Mouse (Mus musculus) liver, postnatal 0 days (tissue): ENCODE results near the gene Msln. TPM values are rescaled to one million over a fixed set of nuclear protein-coding genes. Genes with fewer than 3 reads are reported as not detected.

Experiments
- ATAC-seq: fragments of 200-750 bp; cut with Nextera tagmentation; 2 replicates; pipeline ENCODE4 v1.8.0; 2017; ENCODE audit warnings: mild to moderate bottlenecking, moderate library complexity
- DNase-seq: peaks from one replicate; pipeline ENCODE4 v3.0.0-alpha.2; 2016
- H3K27ac ChIP-seq: fragments of 300-500 bp; sonication (generic); 2 replicates; pipeline ENCODE4 v1.5.1; 2014; ENCODE audit warnings: antibody characterized with exemption, moderate library complexity, mild to moderate bottlenecking, low read depth
- H3K27me3 ChIP-seq: fragments of 300-500 bp; sonication (generic); 2 replicates; pipeline ENCODE4 v1.6.1; 2014; ENCODE audit warnings: low read length, control low read depth, mixed read lengths; ENCODE audit not compliant: insufficient read depth
- H3K36me3 ChIP-seq: fragments of 300-500 bp; sonication (generic); replicated peaks from 2 replicates; pipeline ENCODE4 v1.6.1; 2014; ENCODE audit warnings: mild to moderate bottlenecking, control low read depth, low read length, moderate library complexity, mixed read lengths; ENCODE audit not compliant: insufficient read depth
- H3K4me1 ChIP-seq: fragments of 300-500 bp; sonication (generic); 2 replicates; pipeline ENCODE4 v1.6.1; 2014; ENCODE audit warnings: antibody characterized with exemption, mild to moderate bottlenecking, control low read depth; ENCODE audit not compliant: insufficient read depth
- H3K4me2 ChIP-seq: fragments of 300-500 bp; sonication (generic); 2 replicates; pipeline ENCODE4 v1.6.1; 2014; ENCODE audit warnings: low read depth, mild to moderate bottlenecking, low read length, moderate library complexity, mixed read lengths
- H3K4me3 ChIP-seq: fragments of 300-500 bp; sonication (generic); 2 replicates; pipeline ENCODE4 v1.5.1; 2014; ENCODE audit warnings: low read depth, low read length
- H3K9ac ChIP-seq: fragments of 300-500 bp; sonication (generic); replicated peaks from 2 replicates; pipeline ENCODE4 v1.6.1; 2014; ENCODE audit warnings: mild to moderate bottlenecking, moderate library complexity
- H3K9me3 ChIP-seq: fragments of 300-500 bp; sonication (generic); 2 replicates; pipeline ENCODE4 v1.6.1; 2016; ENCODE audit warnings: mild to moderate bottlenecking, control low read depth, low read length, mixed read lengths
- CTCF ChIP-seq: sonication (generic); IDR thresholded peaks from 2 replicates; pipeline ENCODE4 v1.5.1; 2016; ENCODE audit warnings: antibody characterized with exemption, low read depth
- EP300 ChIP-seq: IDR thresholded peaks from 2 replicates; pipeline ENCODE4 v1.6.1; 2016; ENCODE audit warnings: antibody characterized with exemption, low read depth, mild to moderate bottlenecking
- WGBS: fragments of 180-500 bp; shearing (Covaris S2); extraction: QIAGEN DNeasy Blood & Tissue Kit; methylation state at CpG from one replicate; pipeline ENCODE4 v1.1.7; 2014; ENCODE audit not compliant: insufficient replicate concordance; 5-methylcytosine and 5-hydroxymethylcytosine counted together
- polyA plus RNA-seq: library from polyadenylated mRNA; unstranded; fragments of >200 nt; fragmentation: Nextera tagmentation; extraction: Ambion mirVana; gene quantifications from 2 replicates; pipeline ENCODE4 v1.2.1, GENCODE M21; 2015

Gene Msln
- polyA plus RNA-seq, 1 experiment from 2014 or later, result 14.7 TPM

DNA sequence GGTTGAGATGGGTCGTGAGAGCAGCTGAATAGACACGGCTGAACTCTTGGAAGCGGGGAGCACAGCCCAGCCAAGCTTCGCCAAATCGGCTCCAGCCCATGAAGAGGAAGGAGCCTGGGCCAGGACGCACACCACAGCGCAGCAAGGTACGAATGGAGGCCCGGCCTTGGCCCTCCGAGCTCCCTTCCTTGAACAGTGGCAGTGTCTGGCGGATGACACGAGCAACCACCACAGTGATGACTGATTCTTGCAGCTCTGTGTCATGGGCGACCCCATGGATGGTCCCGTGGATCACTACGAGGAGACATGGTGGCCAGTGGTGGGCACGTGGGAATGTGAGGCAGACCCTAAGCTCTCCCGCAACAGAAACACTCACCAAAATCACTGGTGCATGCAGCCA, 40.8 kb upstream of the Msln start:
- WGBS, result 86% methylated on average over 17 of the region's 17 CpGs
- no peak overlapping the region for H3K4me2 ChIP-seq
- ATAC-seq (no peak), DNase-seq (no peak)
- no peak overlapping the region for H3K27ac ChIP-seq
- no peak for TF ChIP-seq CTCF
- no peak for TF ChIP-seq EP300
- H3K36me3 ChIP-seq, result no peaks in the 10 kb centered on the region
- H3K27me3 ChIP-seq, result no peaks in the 10 kb centered on the region
- no peak overlapping the region for H3K9ac ChIP-seq
- H3K4me3 ChIP-seq, result no peak overlapping the region
- H3K9me3 ChIP-seq, result no peaks in the 10 kb centered on the region
- H3K4me1 ChIP-seq, result peaks cover 27% of the 10 kb centered on the region

DNA sequence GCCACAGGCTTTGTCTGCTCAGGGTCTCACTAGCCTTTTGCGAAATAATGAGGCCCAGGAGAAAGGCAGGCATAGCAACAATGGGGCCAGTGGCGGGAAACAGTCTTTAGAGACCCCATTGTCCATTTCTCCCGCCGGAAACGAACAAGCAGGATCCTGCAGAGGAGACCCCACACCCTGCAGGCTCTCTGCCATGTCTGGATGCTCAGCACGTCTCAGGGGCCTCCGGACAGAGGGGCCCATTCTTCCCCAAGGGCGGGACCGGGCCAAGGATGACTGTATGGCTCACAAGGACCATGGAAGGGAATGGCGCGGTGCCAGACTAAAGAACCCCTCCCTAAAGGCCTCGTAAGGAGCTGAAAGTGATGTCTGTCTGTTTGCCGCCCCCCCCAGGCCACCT, 40.0 kb upstream of the Msln start:
- TF ChIP-seq CTCF (no peak), EP300 (no peak)
- Histone ChIP-seq H3K4me2 (no peak overlapping the region), H3K4me1 (peaks cover 27% of the 10 kb centered on the region), H3K27me3 (no peaks in the 10 kb centered on the region), H3K9me3 (no peaks in the 10 kb centered on the region), H3K4me3 (no peak overlapping the region), H3K36me3 (peaks cover 4% of the 10 kb centered on the region; the same call in 1 of the 2 replicates), H3K27ac (no peak overlapping the region), H3K9ac (no peak overlapping the region)
- 82% methylated on average over 13 of the region's 13 CpGs for WGBS
- DNase-seq (no peak), ATAC-seq (no peak)

DNA sequence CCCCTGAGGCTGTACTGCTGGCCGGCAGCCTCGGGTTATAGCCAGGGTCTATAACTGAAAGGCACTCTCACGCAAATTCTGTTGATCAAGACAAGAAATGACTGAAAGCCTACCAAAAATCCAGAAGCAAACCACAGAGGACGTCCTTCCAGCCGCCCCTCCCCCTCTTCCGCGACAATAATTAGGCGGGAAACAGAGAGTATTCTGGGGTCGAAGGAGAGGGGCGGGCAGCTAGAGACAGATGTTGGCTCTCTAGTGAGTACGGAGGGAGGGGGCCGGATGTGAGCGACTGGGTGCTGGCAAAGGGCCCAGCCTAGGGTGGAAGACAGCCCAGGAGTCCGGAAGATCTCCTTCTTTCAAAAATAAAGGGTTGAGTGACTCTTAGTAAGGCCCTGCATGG, 38.4 kb upstream of the Msln start, which contains the start of gene Fam173a:
Gene Fam173a, minus strand, starts transcription at position 287 of the 400 bp plus-strand sequence.
- WGBS, result 3% methylated on average over 14 of the region's 14 CpGs
- Histone ChIP-seq H3K4me2 (peak within 1 kb of the TSS; percentile 98), H3K36me3 (peaks cover 4% of the 10 kb centered on the region; the same call in 1 of the 2 replicates), H3K27ac (peak within 1 kb of the TSS; percentile 88), H3K4me3 (peak within 1 kb of the TSS; percentile 79), H3K4me1 (peaks cover 27% of the 10 kb centered on the region), H3K9ac (peak within 1 kb of the TSS; percentile 77), H3K27me3 (no peaks in the 10 kb centered on the region), H3K9me3 (no peaks in the 10 kb centered on the region)
- DNase-seq (peak; percentile 83), ATAC-seq (peak; percentile 75)
- TF ChIP-seq EP300, result no peak
- TF ChIP-seq CTCF, result no peak

DNA sequence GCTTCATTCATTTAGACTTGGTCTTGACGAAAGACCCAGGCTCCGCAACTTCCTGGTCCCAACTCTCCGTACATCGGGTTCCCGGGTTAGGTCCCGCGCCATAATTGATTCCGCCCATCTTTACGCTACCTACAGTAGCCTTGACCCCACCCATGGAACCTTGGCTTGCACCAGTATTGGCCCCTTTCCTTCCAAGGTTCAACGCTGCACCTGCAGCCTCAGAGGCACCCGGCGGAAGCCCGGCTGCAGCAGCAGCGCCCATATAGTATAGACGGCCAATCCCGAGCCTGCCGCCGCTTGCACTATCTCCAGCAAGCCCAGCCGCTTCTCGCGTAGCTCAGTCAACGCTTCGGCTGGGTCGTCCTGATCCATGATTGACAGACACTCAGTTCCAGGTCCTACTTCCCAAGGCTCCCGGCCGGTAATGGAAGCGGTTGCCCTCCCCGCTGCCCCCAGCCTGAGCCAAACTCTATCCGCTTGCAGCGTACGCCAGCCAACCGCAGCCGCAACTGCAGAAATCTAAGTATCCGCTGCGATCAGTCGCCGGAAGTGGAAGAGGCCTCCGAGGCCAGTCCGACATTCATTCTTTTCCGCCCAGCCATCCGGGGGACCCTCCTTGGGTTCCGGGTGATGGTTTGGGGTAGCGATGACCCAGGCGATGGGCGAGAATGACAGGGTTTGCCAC, 37.8 kb upstream of the Msln start:
- Histone ChIP-seq H3K27ac (peak overlapping the region; percentile 88), H3K4me2 (peak overlapping the region; percentile 98), H3K27me3 (no peaks in the 10 kb centered on the region), H3K9ac (peak overlapping the region; percentile 77), H3K4me3 (peak overlapping the region; percentile 79), H3K4me1 (peaks cover 24% of the 10 kb centered on the region), H3K9me3 (no peaks in the 10 kb centered on the region), H3K36me3 (peaks cover 4% of the 10 kb centered on the region; the same call in 1 of the 2 replicates)
- ATAC-seq, result peak; percentile 85
- DNase-seq, result peak; percentile 88
- 0% methylated on average over 45 of the region's 45 CpGs for WGBS
- TF ChIP-seq EP300, result 0 out of 2 replicates have a peak, but pooled peaks have one; percentile 12
- TF ChIP-seq CTCF, result no peak

DNA sequence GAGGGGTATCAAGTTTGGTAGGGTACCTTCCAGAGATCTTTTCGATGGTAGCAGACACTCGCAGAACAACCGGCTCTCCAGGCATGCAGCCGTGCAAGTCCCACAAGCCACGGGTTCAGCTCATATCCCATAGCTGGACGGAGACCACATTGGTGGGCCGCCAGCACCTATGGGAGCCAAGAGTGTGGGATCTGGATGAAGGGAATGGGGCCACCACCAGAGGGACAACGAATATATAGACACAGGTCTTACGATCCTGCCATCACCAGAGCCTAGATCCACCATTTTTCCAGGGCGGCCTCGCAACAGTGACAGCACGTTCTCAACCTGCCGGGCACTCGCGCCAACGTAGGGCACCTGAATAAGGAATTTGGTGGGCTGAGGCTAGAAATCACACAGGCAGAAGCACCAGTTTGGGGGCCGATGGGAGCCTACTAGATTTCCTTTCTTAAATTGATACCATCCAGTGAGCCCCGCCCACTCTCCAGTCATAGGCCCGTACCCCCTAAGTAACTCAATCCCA, 37.2 kb upstream of the Msln start:
- WGBS, result 31% methylated on average over 19 of the region's 19 CpGs

DNA sequence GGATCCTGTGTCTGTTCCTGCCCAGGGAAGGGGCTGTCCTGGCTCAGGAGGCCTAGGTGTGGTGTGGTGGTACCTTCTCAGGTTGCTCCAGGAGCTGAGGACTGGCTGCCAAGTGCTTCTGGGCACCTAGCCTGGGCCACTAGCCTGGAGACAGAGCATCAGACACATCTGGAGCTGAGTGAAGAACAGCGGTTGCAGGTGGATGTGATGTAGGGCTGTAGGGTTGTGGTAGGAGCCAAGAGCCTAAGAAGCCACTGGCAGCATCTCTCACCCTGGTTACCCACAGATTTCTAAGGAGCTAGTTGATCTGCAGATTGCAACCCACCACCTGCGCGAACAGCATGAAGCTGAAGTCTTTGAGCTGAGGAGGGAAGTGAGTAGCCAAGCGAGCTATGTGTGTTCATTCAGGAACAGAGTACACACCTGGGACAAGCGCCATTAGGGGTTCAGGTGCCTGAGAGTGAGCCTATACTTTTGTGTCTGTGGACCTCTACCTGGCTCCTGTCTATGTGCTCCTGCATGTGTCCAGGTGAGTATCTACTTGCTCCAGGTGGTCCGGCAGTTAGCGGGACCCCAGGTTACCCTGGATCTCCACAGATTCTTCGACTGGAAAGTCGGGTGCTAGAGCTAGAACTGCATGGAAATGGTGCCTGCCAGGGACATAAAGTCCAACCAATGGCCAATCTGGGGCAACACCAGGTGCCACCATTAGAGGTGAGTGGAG, 32.8 kb upstream of the Msln start:
- Histone ChIP-seq H3K36me3 (peaks cover 14% of the 10 kb centered on the region), H3K27me3 (no peaks in the 10 kb centered on the region), H3K9me3 (no peaks in the 10 kb centered on the region), H3K9ac (no peak overlapping the region), H3K4me3 (no peak overlapping the region), H3K4me1 (peaks cover 18% of the 10 kb centered on the region), H3K27ac (no peak overlapping the region), H3K4me2 (no peak overlapping the region)
- no peak for TF ChIP-seq EP300
- TF ChIP-seq CTCF, result no peak
- DNase-seq (no peak), ATAC-seq (no peak)
- WGBS, result 86% methylated on average over 9 of the region's 9 CpGs

More for the DNA sequence above, 37.2 kb upstream of the Msln start:
- Histone ChIP-seq H3K4me3 (peak overlapping the region; percentile 79), H3K27me3 (no peaks in the 10 kb centered on the region), H3K9me3 (no peaks in the 10 kb centered on the region), H3K27ac (peak overlapping the region; percentile 88), H3K9ac (peak overlapping the region; percentile 77), H3K36me3 (peaks cover 4% of the 10 kb centered on the region; the same call in 1 of the 2 replicates), H3K4me2 (peak overlapping the region; percentile 98), H3K4me1 (peaks cover 22% of the 10 kb centered on the region)
- ATAC-seq (no peak), DNase-seq (no peak)
- TF ChIP-seq CTCF (peak; percentile 9; the same call in 1 of the 2 replicates), EP300 (no peak)
